Mouse (Mus musculus): ENCODE data around the gene Adcy4.
A peak's percentile ranks its signal among the peaks of the same experiment; 100 is the strongest.

GRCm38 (mm10) chr14:55781310-55781709 is 2.6 kb downstream of the Adcy4 start:
- TF ChIP-seq POLR2A (IDR thresholded peaks at IDR 0.05; ENCODE audit: control insufficient read depth, extremely low read depth, insufficient read depth, low read length, poor library complexity), result no peak
- TF ChIP-seq CTCF (IDR thresholded peaks at IDR 0.05; ENCODE audit: borderline replicate concordance, control insufficient read depth, extremely low read depth, insufficient read depth, low read length, poor library complexity), result peak; percentile 76; the same call in 1 of the 2 replicates

Measured in thymus, adult 2 months (tissue).